Mouse (Mus musculus) E14TG2a.4 (cell line): ENCODE measurements at regions not wholly inside any gene's neighbourhood (a gene's known extent, or its start where the extent isn't known, plus 50 kb on each side); places are given as distances from the start of the nearest gene placed in this dataset.

ENCODE experiments used
- CTCF ChIP-seq: conservative IDR thresholded peaks from 2 replicates; pipeline ENCODE4 v1.5.1; 2014; ENCODE audit warnings: low read length
- NANOG ChIP-seq: IDR thresholded peaks from 2 replicates; pipeline ENCODE4 v1.6.1; 2014; ENCODE audit warnings: borderline replicate concordance, low read length, mixed read lengths
- POU5F1 ChIP-seq: IDR thresholded peaks from 2 replicates; pipeline ENCODE4 v1.6.1; 2014; ENCODE audit warnings: low read length, borderline replicate concordance

DNA sequence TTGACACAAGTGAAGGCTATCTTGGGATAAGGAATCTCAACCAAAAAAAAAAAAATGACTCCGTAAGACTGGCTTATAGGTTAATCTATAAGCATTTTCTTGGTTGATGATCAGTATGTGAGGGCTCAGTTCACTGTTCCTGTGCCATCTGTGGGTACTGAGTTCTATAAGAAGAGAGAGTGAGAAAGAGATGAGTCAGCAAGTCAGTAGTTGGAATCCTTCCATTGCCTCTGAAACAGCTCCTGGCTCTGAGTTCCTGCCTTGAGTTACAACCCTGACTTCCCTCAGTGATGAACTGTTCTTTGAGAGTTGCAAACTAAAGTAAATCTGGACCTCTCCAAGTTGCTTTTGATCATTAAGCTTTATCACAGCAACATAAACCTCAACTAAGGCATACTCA lies 91.7 kb upstream of the Vegfc start:
- TF ChIP-seq CTCF (no peak), NANOG (no peak), POU5F1 (no peak)
